Comparison of ENCODE assay signal across 18 mouse cellular contexts in the genomic region with DNA sequence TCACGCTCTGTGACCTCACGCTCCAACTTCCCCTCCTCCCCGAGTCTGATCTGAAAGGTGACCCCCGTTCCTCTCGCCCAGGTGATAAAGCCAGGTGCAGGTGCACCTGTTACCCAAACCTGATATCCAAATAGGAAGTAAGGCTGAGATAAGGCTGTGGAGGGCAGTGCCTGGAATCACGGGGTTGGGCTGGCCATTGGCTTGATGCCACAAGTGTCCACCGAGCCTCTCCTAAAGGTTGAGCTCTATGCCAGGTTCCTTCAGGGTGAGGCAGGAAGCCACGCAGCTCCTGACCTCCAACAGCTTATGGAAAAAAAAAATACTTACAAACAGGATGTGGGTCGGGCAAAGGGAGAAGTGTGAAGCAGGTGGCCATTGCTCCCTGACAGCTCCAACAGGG.
DNase-seq lines count a peak whose midpoint lies in the region; ATAC-seq and TF ChIP-seq lines count a peak whose summit lies in the region.
"Had no signal": no experiment of that assay in that cellular context is flagged by ENCODE, and none has a peak within 500 bp of the region (broad histone marks: within the 10 kb centered on the region; RNA-seq: fewer than 3 reads in every experiment).

No protein-coding gene starts in this region.

- H3K4me2 ChIP-seq in midbrain, postnatal 0 days (ENCODE audit: low read depth, low read length, poor library complexity, severe bottlenecking): no peak overlapping the region
- H3K4me2 ChIP-seq: heart, embryonic 15.5 days; hindbrain, embryonic 15.5 days; lung, embryonic 14.5 days had no signal

- H3K4me1 ChIP-seq in midbrain, embryonic 10.5 days: peaks cover 11% of the 10 kb centered on the region
- no peaks in the 10 kb centered on the region for H3K4me1 ChIP-seq in midbrain, postnatal 0 days (ENCODE audit: insufficient read depth, low read length)
- H3K4me1 ChIP-seq: hindbrain, embryonic 15.5 days had no signal

- no peaks in the 10 kb centered on the region for H3K36me3 ChIP-seq in midbrain, embryonic 10.5 days
- no peaks in the 10 kb centered on the region for H3K36me3 ChIP-seq in midbrain, postnatal 0 days (ENCODE audit: insufficient read depth, low read length)
- H3K36me3 ChIP-seq: forebrain, embryonic 10.5 days; heart, embryonic 15.5 days; hindbrain, embryonic 15.5 days had no signal

- H3K4me3 ChIP-seq in midbrain, embryonic 10.5 days: no peak overlapping the region
- H3K4me3 ChIP-seq in midbrain, postnatal 0 days (ENCODE audit: low read depth, low read length): no peak overlapping the region
- H3K4me3 ChIP-seq: forebrain, embryonic 10.5 days; heart, embryonic 15.5 days; hindbrain, embryonic 15.5 days had no signal

- ATAC-seq in midbrain, postnatal 0 days (ENCODE audit: low FRiP score): no peak

- no peaks in the 10 kb centered on the region for H3K27me3 ChIP-seq in midbrain, embryonic 10.5 days (ENCODE audit: low read depth, poor library complexity, severe bottlenecking)
- no peaks in the 10 kb centered on the region for H3K27me3 ChIP-seq in midbrain, postnatal 0 days (ENCODE audit: insufficient read depth, low read length)
- H3K27me3 ChIP-seq: heart, embryonic 15.5 days; hindbrain, embryonic 15.5 days had no signal

- WGBS in midbrain, embryonic 10.5 days: 90% methylated on average over 9 of the region's 9 CpGs
- 86% methylated on average over 9 of the region's 9 CpGs for WGBS in midbrain, postnatal 0 days

- 0 out of 2 replicates have a peak, but pooled peaks cover 3% of the 10 kb centered on the region for H3K9me3 ChIP-seq in midbrain, embryonic 10.5 days (replicated peaks)
- no peaks in the 10 kb centered on the region for H3K9me3 ChIP-seq in midbrain, postnatal 0 days (ENCODE audit: low read length)
- H3K9me3 ChIP-seq: forebrain, embryonic 10.5 days; heart, embryonic 15.5 days; hindbrain, embryonic 15.5 days had no signal

- TF ChIP-seq CTCF in midbrain, postnatal 0 days (IDR thresholded peaks at IDR 0.05): no peak

- no peak overlapping the region for H3K27ac ChIP-seq in midbrain, embryonic 10.5 days (replicated peaks)
- H3K27ac ChIP-seq in midbrain, postnatal 0 days (ENCODE audit: low read depth, low read length): no peak overlapping the region
- H3K27ac ChIP-seq: forebrain, embryonic 10.5 days; heart, embryonic 15.5 days; hindbrain, embryonic 15.5 days had no signal

- H3K9ac ChIP-seq in midbrain, postnatal 0 days (replicated peaks; ENCODE audit: low read length, poor library complexity, severe bottlenecking): no peak overlapping the region
- H3K9ac ChIP-seq: heart, embryonic 15.5 days; hindbrain, embryonic 15.5 days; lung, embryonic 14.5 days had no signal

- peak; percentile 8 for DNase-seq in midbrain, embryonic 10.5 days (ENCODE audit: low spot score)
- no peak for DNase-seq in midbrain, postnatal 0 days (ENCODE audit: low spot score)
- peak; percentile 82 to 85 for DNase-seq in lung, adult 18-20 months
- peak; percentile 81 for DNase-seq in lung, postnatal 25 days (ENCODE audit: low spot score)
- no peak for DNase-seq in adrenal gland, postnatal 25 days
- no peak for DNase-seq in right cerebral cortex, postnatal 4 days
- no peak for DNase-seq in urinary bladder, postnatal 14 days (ENCODE audit: low spot score)
- DNase-seq: cerebellum, adult 18-20 months; cerebellum, postnatal 36 days; heart, adult 18-20 months; heart, postnatal 4 days; kidney, adult 9 months; liver; lung, embryonic 14.5 days; thymus, postnatal 36 days had no signal

Comparison
In these comparisons a context has a peak if more than half of its experiments do, and no peak if none do; other contexts are left out.
1. DNase-seq: peak in midbrain, embryonic 10.5 days (single experiment), lung, adult 18-20 months (2 of 2) and lung, postnatal 25 days (single experiment); none in midbrain, postnatal 0 days (single experiment), adrenal gland, postnatal 25 days (single experiment), right cerebral cortex, postnatal 4 days (single experiment) and urinary bladder, postnatal 14 days (single experiment).